In the genomic region with DNA sequence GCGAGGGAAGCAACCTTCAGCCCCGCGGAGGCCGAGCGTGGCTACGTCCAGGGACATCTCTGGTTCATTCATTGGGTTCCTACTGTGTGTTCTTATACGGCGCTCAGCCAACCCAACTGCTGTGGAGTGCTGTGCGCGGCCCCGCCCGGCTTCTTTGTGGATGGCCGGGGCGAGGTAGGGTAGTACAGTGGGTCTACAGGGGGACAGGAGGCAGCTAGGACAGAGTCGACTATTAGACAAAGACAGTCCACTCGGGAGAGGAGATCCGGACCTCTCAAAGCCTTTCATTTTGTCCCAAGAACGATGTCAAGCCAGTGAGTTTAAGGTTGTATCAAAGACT, we compare ENCODE assay signal across 8 mouse cellular contexts. TPM values are rescaled to one million over a fixed set of nuclear protein-coding genes. Genes with fewer than 3 reads are reported as not detected.
A peak's percentile ranks its signal among the peaks of the same experiment; 100 is the strongest.
DNase-seq lines count a peak whose midpoint lies in the region; ATAC-seq lines count a peak whose summit lies in the region.

No protein-coding gene starts in this region.

- peak overlapping the region; percentile 81 for H3K9ac ChIP-seq in limb, embryonic 12.5 days (replicated peaks)
- H3K9ac ChIP-seq in stomach, embryonic 14.5 days (replicated peaks; ENCODE audit: low read depth, low read length) = peak overlapping the region; percentile 81

- no peaks in the 10 kb centered on the region for H3K27me3 ChIP-seq in megakaryocyte, embryonic 14.5 days (replicated peaks)
- H3K27me3 ChIP-seq in erythroblast, embryonic 14.5 days (ENCODE audit: control insufficient read depth) = no peaks in the 10 kb centered on the region
- no peaks in the 10 kb centered on the region for H3K27me3 ChIP-seq in limb, embryonic 12.5 days
- H3K27me3 ChIP-seq in stomach, embryonic 14.5 days (ENCODE audit: control insufficient read depth, insufficient read depth, low read length) = no peaks in the 10 kb centered on the region

- H3K36me3 ChIP-seq in megakaryocyte, embryonic 14.5 days (replicated peaks; ENCODE audit: low read length) = peaks cover 69% of the 10 kb centered on the region
- H3K36me3 ChIP-seq in erythroblast, embryonic 14.5 days (ENCODE audit: control insufficient read depth) = peaks cover 82% of the 10 kb centered on the region
- H3K36me3 ChIP-seq in limb, embryonic 12.5 days = peaks cover 45% of the 10 kb centered on the region
- peaks cover 30% of the 10 kb centered on the region for H3K36me3 ChIP-seq in stomach, embryonic 14.5 days (ENCODE audit: control insufficient read depth, insufficient read depth, low read length)

- 2% methylated on average over 18 of the region's 18 CpGs for WGBS in limb, embryonic 12.5 days
- under 1% methylated on average over 18 of the region's 18 CpGs for WGBS in stomach, embryonic 14.5 days

- H3K27ac ChIP-seq in limb, embryonic 12.5 days = peak overlapping the region; percentile 59; the same call in 1 of the 2 replicates
- 0 out of 2 replicates have a peak overlapping the region, but pooled peaks have one; percentile 29 for H3K27ac ChIP-seq in stomach, embryonic 14.5 days (ENCODE audit: low read length)

- peaks cover 65% of the 10 kb centered on the region for H3K4me1 ChIP-seq in megakaryocyte, embryonic 14.5 days
- H3K4me1 ChIP-seq in erythroblast, embryonic 14.5 days (ENCODE audit: control insufficient read depth) = peaks cover 68% of the 10 kb centered on the region
- H3K4me1 ChIP-seq in limb, embryonic 12.5 days (replicated peaks) = peaks cover 22% of the 10 kb centered on the region
- peaks cover 16% of the 10 kb centered on the region; the same call in 1 of the 2 replicates for H3K4me1 ChIP-seq in stomach, embryonic 14.5 days (ENCODE audit: control insufficient read depth, insufficient read depth, low read length)

- ATAC-seq in megakaryocyte, adult 5-6 weeks (ENCODE audit: poor library complexity, severe bottlenecking) = no peak
- peak; percentile 4; the same call in 1 of the 2 replicates for ATAC-seq in limb, embryonic 12.5 days (ENCODE audit: insufficient number of reproducible peaks, insufficient read depth, low FRiP score, low TSS enrichment, low read depth)
- peak; percentile 16; the same call in 1 of the 2 replicates for ATAC-seq in stomach, embryonic 14.5 days (ENCODE audit: insufficient number of reproducible peaks, insufficient read depth, low FRiP score, low read depth)

- DNase-seq in left cerebral cortex, postnatal 14 days (ENCODE audit: low spot score in 2 of 2) = no peak
- DNase-seq in gastrocnemius, postnatal 10 days = no peak
- no peak for DNase-seq in kidney, adult 18-20 months

- H3K4me3 ChIP-seq in megakaryocyte, embryonic 14.5 days (replicated peaks) = peak overlapping the region; percentile 99
- peak overlapping the region; percentile 90 for H3K4me3 ChIP-seq in erythroblast, embryonic 14.5 days (replicated peaks)
- peak overlapping the region; percentile 88 for H3K4me3 ChIP-seq in limb, embryonic 12.5 days (replicated peaks)
- H3K4me3 ChIP-seq in stomach, embryonic 14.5 days (ENCODE audit: low read depth, low read length) = peak overlapping the region; percentile 89

- peak overlapping the region; percentile 93 for H3K4me2 ChIP-seq in limb, embryonic 12.5 days
- peak overlapping the region; percentile 65 for H3K4me2 ChIP-seq in stomach, embryonic 14.5 days (replicated peaks; ENCODE audit: low read depth, low read length)

- no peaks in the 10 kb centered on the region for H3K9me3 ChIP-seq in megakaryocyte, embryonic 14.5 days
- H3K9me3 ChIP-seq in erythroblast, embryonic 14.5 days (ENCODE audit: control insufficient read depth, low read length) = no peaks in the 10 kb centered on the region
- no peaks in the 10 kb centered on the region for H3K9me3 ChIP-seq in limb, embryonic 12.5 days
- H3K9me3 ChIP-seq in stomach, embryonic 14.5 days (ENCODE audit: control insufficient read depth, low read depth, low read length) = no peaks in the 10 kb centered on the region

- intact Hi-C loops in left cerebral cortex, postnatal 14 days (cut with DNase I) = no loop called here

RNA-seq across cellular contexts. Expression of gene Spsb3, which starts 0.5 kb away (rescaled TPM):
- 18.7 and 57.4 TPM in 2 replicates for polyA plus RNA-seq in megakaryocyte, embryonic 14.5 days (2012; ENCODE audit: insufficient read depth, low replicate concordance)
- 17.1 and 19.8 TPM in 2 replicates for total RNA-seq in megakaryocyte, adult 5-6 weeks (2015)
- 11.1 and 11.9 TPM in 2 replicates for total RNA-seq in megakaryocyte, adult 5-6 weeks (2017)
- 9.2 and 10.3 TPM in 2 replicates for polyA plus RNA-seq in erythroblast, embryonic 14.5 days (2012)
- 40.4 and 46.1 TPM in 2 replicates for polyA plus RNA-seq in limb, embryonic 12.5 days (2016; fragmentation: Nextera tagmentation; extraction: Ambion mirVana)
- polyA plus RNA-seq in stomach, embryonic 14.5 days (2014; fragmentation: Nextera tagmentation; extraction: Ambion mirVana) = 32.9 and 36.4 TPM in 2 replicates
- total RNA-seq in left cerebral cortex, postnatal 14 days (2021) = 10 to 100 TPM; 53.5 to 55.5 TPM
- total RNA-seq in gastrocnemius, postnatal 10 days (2021) = 10 to 100 TPM; 28.2 to 30.4 TPM

RNA-seq across cellular contexts. Expression of gene Nubp2, which starts 0.8 kb away (rescaled TPM):
- 58.9 and 67.0 TPM in 2 replicates for polyA plus RNA-seq in megakaryocyte, embryonic 14.5 days (2012; ENCODE audit: insufficient read depth, low replicate concordance)
- total RNA-seq in megakaryocyte, adult 5-6 weeks (2015) = 74.4 and 76.3 TPM in 2 replicates
- total RNA-seq in megakaryocyte, adult 5-6 weeks (2017) = 39.8 and 43.2 TPM in 2 replicates
- polyA plus RNA-seq in erythroblast, embryonic 14.5 days (2012) = 7.5 and 12.0 TPM in 2 replicates
- polyA plus RNA-seq in limb, embryonic 12.5 days (2016; fragmentation: Nextera tagmentation; extraction: Ambion mirVana) = 50.1 and 53.2 TPM in 2 replicates
- 48.1 and 49.0 TPM in 2 replicates for polyA plus RNA-seq in stomach, embryonic 14.5 days (2014; fragmentation: Nextera tagmentation; extraction: Ambion mirVana)
- total RNA-seq in left cerebral cortex, postnatal 14 days (2021) = 10 to 100 TPM; 35.7 to 37.4 TPM
- total RNA-seq in gastrocnemius, postnatal 10 days (2021) = 10 to 100 TPM; 15.0 to 18.5 TPM

RNA-seq across cellular contexts. Expression of gene Eme2, which starts 8.0 kb away (rescaled TPM):
- polyA plus RNA-seq in megakaryocyte, embryonic 14.5 days (2012; ENCODE audit: insufficient read depth, low replicate concordance) = 5.8 and 10.0 TPM in 2 replicates
- total RNA-seq in megakaryocyte, adult 5-6 weeks (2015) = 2.2 and 5.8 TPM in 2 replicates
- 13.5 and 17.4 TPM in 2 replicates for total RNA-seq in megakaryocyte, adult 5-6 weeks (2017)
- polyA plus RNA-seq in erythroblast, embryonic 14.5 days (2012) = 1.7 and 1.8 TPM in 2 replicates
- polyA plus RNA-seq in limb, embryonic 12.5 days (2016; fragmentation: Nextera tagmentation; extraction: Ambion mirVana) = 32.8 and 47.1 TPM in 2 replicates
- polyA plus RNA-seq in stomach, embryonic 14.5 days (2014; fragmentation: Nextera tagmentation; extraction: Ambion mirVana) = 18.9 and 27.8 TPM in 2 replicates
- total RNA-seq in left cerebral cortex, postnatal 14 days (2021) = 10 to 100 TPM; 58.1 to 61.6 TPM
- 10 to 100 TPM; 12.0 to 20.8 TPM for total RNA-seq in gastrocnemius, postnatal 10 days (2021)

RNA-seq across cellular contexts. Expression of gene Mrps34, which starts 8.0 kb away (rescaled TPM):
- 75.3 and 168 TPM in 2 replicates for polyA plus RNA-seq in megakaryocyte, embryonic 14.5 days (2012; ENCODE audit: insufficient read depth, low replicate concordance)
- total RNA-seq in megakaryocyte, adult 5-6 weeks (2015) = 30.0 and 30.1 TPM in 2 replicates
- total RNA-seq in megakaryocyte, adult 5-6 weeks (2017) = 12.9 and 18.9 TPM in 2 replicates
- 6.4 and 7.5 TPM in 2 replicates for polyA plus RNA-seq in erythroblast, embryonic 14.5 days (2012)
- 89.5 and 94.8 TPM in 2 replicates for polyA plus RNA-seq in limb, embryonic 12.5 days (2016; fragmentation: Nextera tagmentation; extraction: Ambion mirVana)
- polyA plus RNA-seq in stomach, embryonic 14.5 days (2014; fragmentation: Nextera tagmentation; extraction: Ambion mirVana) = 84.7 and 85.6 TPM in 2 replicates
- total RNA-seq in left cerebral cortex, postnatal 14 days (2021) = 10 to 100 TPM; 67.5 to 73.1 TPM
- total RNA-seq in gastrocnemius, postnatal 10 days (2021) = 100 to 1,000 TPM; 108 to 121 TPM

RNA-seq across cellular contexts. Expression of gene Nme3, which starts 9.4 kb away (rescaled TPM):
- polyA plus RNA-seq in megakaryocyte, embryonic 14.5 days (2012; ENCODE audit: insufficient read depth, low replicate concordance) = 18.4 TPM in 1 of 2 replicates, not detected in the other
- 27.2 and 28.2 TPM in 2 replicates for total RNA-seq in megakaryocyte, adult 5-6 weeks (2015)
- total RNA-seq in megakaryocyte, adult 5-6 weeks (2017) = 40.9 and 45.5 TPM in 2 replicates
- polyA plus RNA-seq in erythroblast, embryonic 14.5 days (2012) = 14.9 and 16.7 TPM in 2 replicates
- 46.2 and 46.5 TPM in 2 replicates for polyA plus RNA-seq in limb, embryonic 12.5 days (2016; fragmentation: Nextera tagmentation; extraction: Ambion mirVana)
- 72.7 and 76.7 TPM in 2 replicates for polyA plus RNA-seq in stomach, embryonic 14.5 days (2014; fragmentation: Nextera tagmentation; extraction: Ambion mirVana)
- 10 to 100 TPM; 40.3 to 44.6 TPM for total RNA-seq in left cerebral cortex, postnatal 14 days (2021)
- 10 to 100 TPM; 13.5 to 14.7 TPM for total RNA-seq in gastrocnemius, postnatal 10 days (2021)
